Mouse (Mus musculus): ENCODE data around the gene Actrt3.
A peak's percentile ranks its signal among the peaks of the same experiment; 100 is the strongest.

The Actrt3 gene

DNA sequence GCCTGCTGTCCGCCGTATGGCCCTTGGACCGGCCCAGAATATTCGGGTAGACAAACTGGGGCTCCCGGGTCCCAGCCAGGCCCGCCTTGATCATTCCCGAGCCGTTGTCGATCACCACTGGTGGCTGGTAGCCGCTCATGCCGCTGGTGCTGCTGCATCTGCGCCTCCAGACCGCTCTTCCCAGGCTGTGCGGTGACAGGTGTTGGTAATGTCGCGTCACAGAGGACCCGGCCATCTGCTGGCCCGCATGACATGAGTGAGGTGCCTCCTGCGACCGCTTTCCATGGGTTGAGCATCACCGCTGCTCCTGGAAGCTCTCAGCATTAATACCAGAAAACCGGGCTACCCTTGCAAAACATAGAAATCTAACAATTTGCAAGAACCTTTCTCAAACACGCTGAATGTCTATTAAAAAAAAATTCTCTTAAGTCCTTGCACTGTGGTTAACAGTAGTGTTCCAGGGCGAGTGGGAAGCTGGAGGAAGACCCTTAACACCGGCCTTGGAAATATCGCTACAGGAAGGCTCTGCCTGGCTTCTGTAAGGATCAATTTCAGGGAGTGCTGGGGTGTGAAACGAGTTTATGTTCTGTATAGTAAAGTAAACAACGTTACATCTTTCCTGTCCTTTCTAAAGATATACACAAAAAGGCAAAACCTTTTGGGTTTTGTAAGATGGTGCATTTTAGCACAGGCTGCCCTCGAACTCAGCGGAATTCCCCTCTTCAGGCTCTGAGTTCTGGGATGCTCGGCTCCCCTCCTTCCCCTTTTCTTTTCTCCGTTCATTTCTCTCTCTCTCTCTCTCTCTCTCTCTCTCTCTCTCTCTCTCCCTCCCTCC, at the start of gene Actrt3:
Gene Actrt3 (minus strand): TSS at position 229 of the 835 bp plus-strand sequence.
- DNase-seq (ENCODE audit: low read depth, low spot score), result peak; percentile 20

DNA sequence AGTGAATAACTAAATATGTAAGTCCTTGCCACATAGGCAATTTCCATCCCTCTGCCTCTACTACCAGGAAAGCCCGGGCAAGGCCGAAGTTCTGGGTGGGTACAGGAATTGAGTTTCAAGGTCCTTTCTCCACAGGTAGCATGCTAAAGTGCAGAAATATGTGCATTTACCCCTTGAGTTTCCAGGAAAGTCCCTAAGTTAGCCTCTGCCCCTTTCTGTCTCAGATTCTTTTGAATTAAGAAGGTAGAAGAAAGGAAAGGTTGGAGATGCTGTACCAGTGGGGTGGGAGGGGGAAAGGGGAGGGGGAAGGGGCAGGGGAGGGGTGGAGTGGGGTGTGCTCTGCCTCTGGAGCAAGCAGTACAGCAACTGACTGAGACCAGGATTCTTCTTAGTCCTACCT, 48.7 kb upstream of the Actrt3 start:
- DNase-seq (ENCODE audit: low read depth, low spot score), result no peak

DNA sequence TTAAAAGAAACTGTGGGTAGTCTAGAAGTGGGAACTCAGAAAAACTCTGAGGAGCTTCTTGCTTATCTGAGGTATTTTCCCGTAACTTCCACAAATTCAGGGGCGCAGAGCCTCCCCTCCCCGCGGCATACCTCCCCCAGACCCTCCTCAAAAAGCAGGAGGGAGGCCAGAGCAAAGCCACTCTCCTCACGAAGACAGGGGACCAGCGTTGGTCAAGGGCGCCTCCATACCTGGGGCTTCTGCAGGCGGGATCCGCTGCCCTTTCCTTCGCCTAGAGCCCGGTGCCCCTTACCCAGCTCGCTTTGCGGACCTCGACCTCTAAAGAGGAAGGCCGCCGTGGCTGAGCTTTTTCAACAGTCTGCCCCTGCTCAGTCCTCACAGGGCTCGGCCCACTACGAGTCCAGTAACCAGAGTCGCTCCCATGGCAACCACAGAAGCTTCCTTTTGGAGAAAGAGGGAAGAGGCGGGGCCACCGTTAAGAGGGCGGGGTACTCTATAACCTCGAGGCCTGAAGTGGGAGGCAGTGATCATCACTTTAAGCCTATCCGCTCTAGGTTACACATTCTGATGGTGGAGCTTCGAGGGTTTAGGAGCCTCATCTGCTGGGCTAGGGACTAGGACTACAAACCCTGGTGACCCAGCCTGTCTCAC, 47.8 kb upstream of the Actrt3 start, which contains the start of gene Lrrc34:
Gene Lrrc34 (minus strand): TSS at position 430 of the 651 bp plus-strand sequence.
- no peak for DNase-seq (ENCODE audit: low read depth, low spot score)

DNA sequence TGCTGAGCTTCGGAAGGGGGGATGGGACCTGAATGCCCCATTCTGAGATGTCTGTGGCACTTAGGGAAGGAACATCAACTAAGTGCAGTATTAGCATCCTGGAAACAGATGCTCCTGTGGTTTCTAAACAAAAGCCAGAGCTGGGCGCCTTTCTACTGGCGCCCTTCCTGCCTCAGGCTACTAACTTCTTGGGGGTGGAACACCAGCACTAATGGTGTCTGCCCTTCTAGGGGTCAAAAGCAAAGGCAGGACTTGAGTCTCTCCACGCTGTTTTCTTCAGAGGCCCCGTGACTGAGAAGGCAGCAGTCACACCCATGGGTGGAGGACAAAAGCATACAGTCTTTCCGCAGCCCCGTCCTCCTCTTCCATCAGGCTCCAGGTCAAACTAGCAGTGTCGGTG, 47.0 kb upstream of the Actrt3 start:
- DNase-seq (ENCODE audit: low read depth, low spot score), result no peak

DNA sequence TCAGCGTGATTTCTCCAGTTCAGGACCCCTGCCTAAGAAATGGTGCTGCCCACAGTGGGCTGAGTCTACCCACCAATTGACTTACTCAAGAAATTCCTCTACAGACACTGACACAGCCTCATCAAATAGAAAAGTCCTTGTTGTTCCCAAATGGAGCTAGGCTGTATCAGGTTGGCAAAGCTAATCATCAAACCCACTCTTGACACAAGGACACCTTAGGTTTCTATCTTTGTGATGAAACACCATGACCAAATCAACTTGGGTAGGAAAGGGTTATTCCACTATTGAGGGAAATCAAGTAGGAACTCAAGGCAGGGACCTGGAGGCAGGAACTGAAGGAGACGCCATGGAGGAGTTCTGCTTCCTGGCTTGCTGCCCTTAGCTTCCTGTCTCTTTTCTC, 44.5 kb upstream of the Actrt3 start, which contains the start of gene Lrriq4:
Gene Lrriq4 (plus strand): TSS at position 301 of the 400 bp plus-strand sequence.
- no peak for DNase-seq (ENCODE audit: low read depth, low spot score)

DNA sequence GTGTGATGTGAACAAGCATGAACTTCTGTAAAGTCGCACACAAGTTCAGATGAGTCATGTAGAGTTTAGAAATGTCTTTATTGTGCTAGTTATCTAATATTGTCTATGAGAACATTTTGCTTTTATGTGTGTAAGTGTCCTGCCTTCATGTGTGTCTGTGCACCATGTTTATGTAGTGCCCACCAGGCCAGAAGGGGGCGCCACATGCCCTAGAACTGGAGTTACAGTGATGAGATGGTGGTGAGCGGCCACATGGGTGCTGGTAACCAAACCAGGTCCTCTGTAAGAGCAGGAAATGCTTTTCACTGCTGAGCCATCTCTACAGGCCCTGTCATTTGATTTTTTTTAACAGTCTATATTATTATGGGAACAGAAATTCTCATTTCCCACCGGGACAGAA, 35.9 kb upstream of the Actrt3 start:
- DNase-seq (ENCODE audit: low read depth, low spot score), result no peak

DNA sequence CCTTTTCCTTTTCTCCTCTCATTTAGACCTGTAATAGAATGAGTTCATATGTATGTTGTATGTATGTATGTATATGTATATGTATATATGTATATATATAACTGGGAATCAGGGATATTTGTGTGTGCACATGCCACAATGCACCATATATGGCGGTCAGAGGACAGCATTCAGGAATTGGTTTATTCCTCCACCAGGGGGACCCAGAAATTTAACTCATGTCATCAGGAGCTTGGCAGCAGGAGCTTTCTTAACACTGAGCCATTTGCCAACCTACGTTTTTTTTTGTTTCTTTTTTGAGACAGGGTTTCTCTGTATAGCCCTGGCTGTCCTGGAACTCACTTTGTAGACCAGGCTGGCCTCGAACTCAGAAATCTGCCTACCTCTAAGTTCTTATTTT, 33.9 kb upstream of the Actrt3 start:
- no peak for DNase-seq (ENCODE audit: low read depth, low spot score)

DNA sequence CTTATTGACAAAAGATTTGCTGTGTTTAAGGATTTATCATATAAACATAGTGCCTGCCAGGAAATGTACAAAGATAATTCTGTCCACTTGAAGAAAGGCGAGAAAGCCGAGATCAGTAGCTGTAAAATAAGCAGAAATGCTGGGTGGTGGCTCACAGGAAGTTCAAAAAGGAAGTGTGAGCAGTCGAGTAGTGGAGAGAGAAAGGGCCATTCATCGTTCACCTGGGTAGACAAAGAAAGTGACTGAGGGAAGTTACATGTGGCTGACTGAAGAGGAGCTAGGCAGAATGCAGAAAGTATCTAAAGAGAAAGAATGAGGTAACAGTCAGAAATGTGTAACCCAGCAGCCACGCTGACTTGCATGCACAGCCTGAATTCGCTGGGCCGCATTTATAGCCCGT, 20.4 kb upstream of the Actrt3 start:
- DNase-seq (ENCODE audit: low read depth, low spot score), result no peak

DNA sequence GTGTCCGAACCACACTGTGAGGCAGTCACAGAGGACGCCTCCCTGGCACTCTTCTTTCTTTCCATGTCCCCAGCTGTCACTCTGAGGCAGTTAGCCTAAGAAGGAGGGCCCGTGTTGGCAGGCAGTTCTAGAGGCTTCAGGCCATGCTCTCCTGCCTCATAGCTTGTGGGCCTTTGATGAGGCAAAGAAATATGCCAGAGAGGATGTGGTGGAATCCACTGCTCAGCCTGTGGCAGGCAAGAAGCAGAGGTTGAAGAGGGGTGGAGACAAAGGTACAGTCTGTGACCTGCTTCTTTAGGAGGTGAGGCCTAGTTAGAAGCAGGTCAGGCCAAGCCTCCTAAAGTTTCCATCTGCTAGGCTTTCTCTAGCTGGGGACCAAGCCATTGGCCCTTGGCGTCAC, 11.2 kb upstream of the Actrt3 start:
- DNase-seq (ENCODE audit: low read depth, low spot score), result no peak

DNA sequence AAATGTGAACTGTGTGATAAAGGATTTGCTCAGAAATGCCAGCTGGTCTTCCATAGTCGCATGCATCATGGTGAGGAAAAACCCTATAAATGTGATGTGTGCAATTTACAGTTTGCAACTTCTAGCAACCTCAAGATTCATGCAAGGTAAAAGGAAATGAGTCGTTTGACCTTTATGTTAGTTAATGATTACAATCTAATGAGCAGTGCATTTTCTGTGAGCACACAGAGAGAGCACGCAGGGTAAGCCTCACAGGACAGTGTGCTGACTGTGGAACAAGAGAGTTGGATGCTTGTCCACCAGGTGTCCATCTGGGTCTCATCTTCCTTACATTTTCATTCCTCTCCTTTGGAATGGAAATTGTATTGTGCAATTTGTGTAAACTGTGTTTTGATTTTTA, 9.3 kb upstream of the Actrt3 start:
- DNase-seq (ENCODE audit: low read depth, low spot score), result no peak

DNA sequence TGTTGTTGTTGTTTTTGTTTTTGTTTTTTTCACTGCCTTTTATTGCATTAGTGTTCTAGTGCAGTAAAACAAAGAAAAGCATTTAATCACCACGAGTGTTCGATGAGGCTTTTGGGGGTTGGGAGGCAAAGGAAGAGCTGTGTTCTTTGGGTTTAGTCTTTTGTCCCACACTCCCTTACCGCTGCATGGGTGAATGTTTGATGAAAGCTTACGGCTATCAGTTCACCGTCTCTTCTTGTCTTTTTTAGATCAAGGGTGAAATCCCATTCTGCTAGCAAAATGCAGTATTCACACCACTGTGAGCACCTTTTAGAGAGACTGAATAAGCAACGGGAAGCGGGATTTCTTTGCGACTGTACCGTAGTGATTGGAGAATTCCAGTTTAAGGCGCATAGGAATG, 3.5 kb upstream of the Actrt3 start:
- DNase-seq (ENCODE audit: low read depth, low spot score), result no peak

DNA sequence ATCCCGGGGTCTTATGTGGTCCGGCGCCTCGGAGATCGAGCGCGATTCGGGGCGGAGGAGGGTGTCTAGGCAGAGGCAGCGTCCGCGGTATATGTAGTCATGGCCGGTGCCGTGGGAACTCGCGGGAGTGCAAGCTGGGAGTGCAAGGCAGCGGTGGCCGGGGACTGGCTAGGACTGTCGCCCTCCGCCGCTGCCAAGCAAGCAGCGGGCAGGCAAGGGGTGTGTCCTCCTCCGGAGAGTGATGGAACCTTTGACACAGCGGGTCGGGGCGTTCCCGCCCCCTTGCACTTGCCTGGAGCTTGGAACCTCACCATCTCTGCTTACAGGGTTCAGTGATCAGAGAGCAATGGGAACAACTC, 3.0 kb upstream of the Actrt3 start:
- no peak for DNase-seq (ENCODE audit: low read depth, low spot score)

DNA sequence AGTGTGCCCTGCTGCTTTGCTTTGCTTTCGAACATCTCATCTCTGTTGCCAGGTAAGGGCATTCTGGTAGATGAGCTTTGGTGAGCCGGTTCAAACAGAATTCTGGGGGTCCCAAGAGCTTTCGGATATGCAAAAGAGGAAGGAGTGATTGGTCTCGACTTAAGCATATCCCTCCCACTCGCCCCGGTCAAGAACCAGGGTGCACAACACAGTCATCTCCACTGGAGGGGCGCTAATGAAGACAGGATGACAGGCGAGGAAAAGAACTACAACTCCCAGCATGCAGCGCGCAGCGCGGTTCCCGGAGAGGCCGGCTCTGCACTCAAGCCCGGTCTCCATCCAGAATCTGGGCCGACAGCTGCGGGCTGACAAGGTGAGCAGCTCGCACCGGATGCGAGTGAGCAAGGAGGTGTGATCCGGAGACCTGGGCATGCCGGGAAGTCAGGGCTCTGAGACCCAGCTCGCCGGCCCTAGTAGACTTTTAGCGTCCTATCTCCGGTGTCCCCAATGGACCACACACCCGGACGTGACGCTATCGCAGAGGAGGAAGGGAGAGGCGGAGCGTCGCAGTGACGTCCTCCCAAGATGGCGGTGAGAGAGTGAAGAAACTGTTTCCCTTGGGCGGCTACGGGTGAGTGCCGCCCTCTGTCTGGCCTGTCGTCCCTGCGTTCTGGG, 2.5 kb upstream of the Actrt3 start, which contains the start of gene Mynn:
Gene Mynn (plus strand): TSS at position 1 of the 675 bp plus-strand sequence.
- DNase-seq (ENCODE audit: low read depth, low spot score), result peak; percentile 97

DNA sequence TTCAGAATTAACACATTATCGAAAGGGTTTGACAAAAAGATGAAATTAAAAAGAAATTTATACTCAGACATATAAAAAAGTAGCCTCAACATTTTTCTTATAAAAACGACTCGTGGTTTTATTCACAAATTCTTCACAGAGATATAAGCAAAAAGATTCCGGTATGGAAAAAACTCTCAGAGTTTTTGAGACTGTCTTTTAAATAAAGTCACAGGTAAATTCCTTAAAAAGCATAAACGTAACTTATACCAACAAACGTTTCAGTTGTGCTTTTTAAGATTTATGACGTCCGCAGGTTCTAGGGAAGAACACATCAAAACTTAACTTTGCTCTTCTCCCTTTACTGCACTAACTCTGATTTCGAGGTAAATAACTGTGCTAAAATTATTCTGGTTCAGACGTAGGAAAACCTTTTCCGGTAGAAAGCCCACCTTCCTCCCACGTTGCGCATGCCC, 1.9 kb upstream of the Actrt3 start:
- DNase-seq (ENCODE audit: low read depth, low spot score), result no peak

DNA sequence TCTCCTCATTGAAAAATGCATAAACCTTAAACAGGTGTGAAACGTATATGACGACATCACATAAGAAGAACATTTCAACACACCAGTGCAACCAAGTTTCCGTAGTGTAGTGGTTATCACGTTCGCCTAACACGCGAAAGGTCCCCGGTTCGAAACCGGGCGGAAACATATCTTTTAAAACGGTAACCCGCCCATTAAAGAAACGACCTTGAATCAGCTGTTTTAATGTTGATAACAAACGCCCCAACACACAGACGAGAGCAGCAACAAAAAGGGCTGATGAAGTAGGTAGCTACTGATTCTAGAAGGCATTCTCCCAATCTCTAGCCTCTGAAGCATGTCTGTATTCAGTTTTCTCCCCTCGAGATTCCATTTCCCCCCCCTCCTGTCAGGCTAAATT, 1.4 kb upstream of the Actrt3 start:
- peak; percentile 92 for DNase-seq (ENCODE audit: low read depth, low spot score)

DNA sequence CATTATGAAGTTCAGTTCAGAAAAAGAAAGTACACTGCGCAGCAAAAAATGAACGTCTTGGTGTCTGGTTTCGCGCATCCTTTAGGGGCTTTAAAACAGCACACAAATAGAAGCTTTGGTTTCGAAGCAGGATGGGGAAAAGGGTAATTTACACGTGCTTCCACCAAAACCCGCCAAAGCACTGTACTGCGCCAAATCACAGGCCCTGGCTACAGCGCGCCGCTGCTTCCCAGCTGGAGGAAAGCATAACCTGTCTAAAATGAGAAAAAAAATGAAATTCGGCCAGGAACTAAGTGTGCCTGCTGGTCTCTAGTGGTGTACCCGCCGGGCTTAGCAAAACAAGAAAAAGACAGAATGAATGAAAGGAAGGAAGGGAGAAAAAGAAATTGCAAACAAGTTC, 978 bp upstream of the Actrt3 start:
- no peak for DNase-seq (ENCODE audit: low read depth, low spot score)

DNA sequence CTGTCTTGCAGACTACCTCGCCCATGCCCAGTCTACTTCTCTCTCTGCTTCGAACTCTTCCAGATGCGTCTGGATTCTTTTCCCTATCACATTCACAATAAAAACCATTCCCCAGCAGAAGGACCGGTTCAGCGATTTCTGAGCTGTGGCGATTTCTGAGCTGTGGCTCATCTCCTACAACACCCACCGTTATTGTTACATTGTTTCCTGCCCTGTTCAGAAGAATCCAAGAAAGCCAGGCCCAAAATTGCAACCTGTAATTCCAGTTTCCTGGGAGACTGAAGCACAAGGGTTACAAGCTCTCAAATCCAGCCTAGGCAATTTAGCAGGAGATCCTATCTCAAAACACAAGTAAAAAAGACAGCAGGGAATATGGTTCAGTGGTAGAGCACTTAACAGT, 2.5 kb downstream of the Actrt3 start:
- DNase-seq (ENCODE audit: low read depth, low spot score), result no peak

DNA sequence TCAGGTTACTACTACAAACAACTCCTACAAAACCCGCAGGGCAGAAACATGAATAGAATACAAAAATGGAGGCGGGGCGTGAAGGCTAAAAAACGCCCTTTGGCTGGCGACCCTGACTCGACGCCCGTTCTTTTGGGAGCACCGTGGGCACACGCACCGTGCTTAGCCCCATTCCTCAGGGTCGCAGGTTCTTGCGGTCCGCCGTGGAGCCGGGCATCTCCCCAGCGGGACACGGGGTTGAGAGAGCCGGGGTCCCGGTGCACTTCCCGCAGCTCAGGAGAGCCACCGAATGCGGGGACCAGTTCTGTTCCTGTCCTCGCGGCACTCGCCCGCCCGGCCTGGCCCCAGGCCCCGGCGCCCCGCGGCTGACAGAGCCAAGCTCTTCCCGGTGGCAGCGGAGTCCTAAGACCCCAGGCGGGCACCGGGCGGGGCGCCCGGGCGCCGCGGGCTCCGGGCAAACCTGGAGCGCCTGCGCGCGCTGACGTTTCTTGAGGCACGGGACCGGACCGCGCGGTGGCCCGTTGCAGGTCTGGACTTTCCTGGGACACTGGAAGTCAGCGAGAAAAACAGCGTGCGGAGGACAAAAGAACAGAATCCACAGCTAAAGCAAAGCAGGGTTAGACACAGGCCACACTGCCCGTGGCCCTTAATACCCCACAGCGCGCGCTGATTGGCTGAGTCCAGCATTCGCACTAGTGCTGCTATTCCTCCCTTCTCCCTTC, 4.5 kb downstream of the Actrt3 start:
- no peak for DNase-seq (ENCODE audit: low read depth, low spot score)

DNA sequence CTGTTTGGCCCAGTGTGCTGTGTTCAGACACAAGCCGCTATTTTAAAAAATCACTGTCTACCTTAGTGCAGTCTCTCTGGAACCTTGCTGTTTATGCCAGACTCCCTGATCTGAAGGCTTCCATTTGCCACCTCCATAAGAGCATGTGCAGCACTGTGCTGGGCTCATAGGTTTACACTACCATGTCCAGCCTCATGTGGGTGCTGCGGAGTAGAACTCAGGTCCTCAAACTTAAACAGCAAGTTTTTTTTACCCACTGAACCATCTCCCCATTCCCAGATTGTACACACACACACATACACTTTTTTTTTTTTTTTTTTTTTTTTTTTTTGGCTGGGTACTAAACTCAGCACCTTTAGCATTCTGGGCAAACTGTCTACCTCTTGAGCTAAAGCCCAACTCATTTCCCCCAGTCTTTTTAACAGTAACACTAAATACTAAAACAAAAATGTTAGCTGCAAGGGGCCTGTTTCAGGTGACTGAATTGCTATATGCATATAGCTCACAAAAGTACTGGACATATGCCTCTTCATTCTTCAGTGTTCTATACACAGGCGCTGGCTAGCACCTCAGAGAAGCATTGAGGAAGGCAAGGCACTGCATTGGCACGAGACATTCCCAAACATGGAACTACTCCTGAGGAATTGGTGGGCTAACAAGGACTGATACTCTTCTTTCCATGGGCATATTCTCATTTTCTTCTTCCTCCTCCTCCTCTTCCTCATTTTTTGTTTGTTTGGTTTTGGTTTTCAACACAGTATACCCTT, 5.8 kb downstream of the Actrt3 start:
- no peak for DNase-seq (ENCODE audit: low read depth, low spot score)

DNA sequence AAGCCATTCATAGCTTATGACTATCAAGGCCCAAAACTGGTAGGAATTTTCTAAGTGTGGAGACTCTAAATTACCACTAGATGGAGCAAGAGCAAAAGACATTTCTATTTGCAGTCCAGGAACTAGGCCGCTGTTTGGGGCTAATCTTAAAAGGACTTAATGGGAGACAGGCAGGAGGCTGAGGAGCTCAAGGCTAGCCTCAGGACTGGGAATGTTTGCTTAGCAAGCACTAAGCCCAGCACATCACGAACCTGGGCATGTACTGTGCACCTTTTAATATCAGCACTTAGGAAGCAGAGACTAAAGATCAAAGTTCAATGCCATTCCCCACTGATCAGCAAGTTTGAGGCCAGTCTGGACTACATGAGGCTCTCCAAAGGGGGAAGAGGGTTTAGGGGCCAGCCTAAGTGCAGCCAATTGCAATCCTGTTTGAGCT, 7.3 kb downstream of the Actrt3 start:
- DNase-seq (ENCODE audit: low read depth, low spot score), result peak; percentile 44

DNA sequence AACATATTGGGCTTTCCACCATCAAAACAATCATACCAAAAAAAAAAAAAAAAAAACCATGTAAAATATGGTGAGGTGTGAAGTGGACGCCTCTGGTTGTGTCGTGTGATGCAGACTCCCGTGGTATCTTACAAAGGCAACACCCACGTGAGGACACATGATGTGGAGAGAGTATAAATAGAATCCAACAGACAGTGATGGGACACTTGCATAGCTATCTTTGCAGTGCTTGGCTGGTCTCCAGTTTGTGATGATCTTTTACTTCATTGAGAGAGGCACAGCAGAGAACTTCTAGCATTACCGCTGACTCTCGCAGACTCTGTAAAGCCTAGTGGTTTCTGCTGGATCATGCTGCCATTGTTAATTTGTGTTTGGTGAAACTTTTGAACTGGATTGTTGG, 10.9 kb downstream of the Actrt3 start:
- DNase-seq (ENCODE audit: low read depth, low spot score), result no peak
